Mouse (Mus musculus): ENCODE results near the gene Leng9. TPM values are rescaled to one million over a fixed set of nuclear protein-coding genes. Genes with fewer than 3 reads are reported as not detected.
A peak's percentile ranks its signal among the peaks of the same experiment; 100 is the strongest.

Leng9 gene
- polyA plus RNA-seq, 1 experiment, result 6.3 TPM

- DNase-seq (ENCODE audit: low spot score), result peak; percentile 21
These were observed 5.2 kb downstream of the Leng9 start for GRCm38 (mm10) chr7:4144766-4145551.

- peak; percentile 22 for DNase-seq (ENCODE audit: low spot score)
These were observed 6.1 kb downstream of the Leng9 start for GRCm38 (mm10) chr7:4144046-4144445.

GRCm38 (mm10) chr7:4143506-4143905 is 6.7 kb downstream of the Leng9 start:
- DNase-seq (ENCODE audit: low spot score), result peak; percentile 20

GRCm38 (mm10) chr7:4142796-4143445 is 7.3 kb downstream of the Leng9 start:
- no peak for DNase-seq (ENCODE audit: low spot score)

GRCm38 (mm10) chr7:4141648-4142325 is 8.4 kb downstream of the Leng9 start:
- no peak for DNase-seq (ENCODE audit: low spot score)

GRCm38 (mm10) chr7:4139391-4139790 is 10.8 kb downstream of the Leng9 start:
- DNase-seq (ENCODE audit: low spot score), result peak; percentile 21

GRCm38 (mm10) chr7:4138671-4139070 is 11.5 kb downstream of the Leng9 start:
- DNase-seq (ENCODE audit: low spot score), result no peak

GRCm38 (mm10) chr7:4138181-4138580 is 12.0 kb downstream of the Leng9 start:
- DNase-seq (ENCODE audit: low spot score), result no peak

GRCm38 (mm10) chr7:4137746-4138145 is 12.4 kb downstream of the Leng9 start:
- DNase-seq (ENCODE audit: low spot score), result no peak

- DNase-seq (ENCODE audit: low spot score), result peak; percentile 99
These were observed 13.2 kb downstream of the Leng9 start, which contains the start of gene Leng8 for GRCm38 (mm10) chr7:4136771-4137531. TSS of gene Leng8 (plus strand) at chr7:4137039.

GRCm38 (mm10) chr7:4136404-4136770 is 13.8 kb downstream of the Leng9 start:
- DNase-seq (ENCODE audit: low spot score), result peak; percentile 38

- no peak for DNase-seq (ENCODE audit: low spot score)
These were observed 15.3 kb downstream of the Leng9 start for GRCm38 (mm10) chr7:4134911-4135310.

GRCm38 (mm10) chr7:4132998-4133397 is 17.2 kb downstream of the Leng9 start:
- no peak for DNase-seq (ENCODE audit: low spot score)

- DNase-seq (ENCODE audit: low spot score), result no peak
These were observed 17.6 kb downstream of the Leng9 start for GRCm38 (mm10) chr7:4132581-4132980.

- no peak for DNase-seq (ENCODE audit: low spot score)
These were observed 18.2 kb downstream of the Leng9 start for GRCm38 (mm10) chr7:4131964-4132363.

- peak; percentile 50 for DNase-seq (ENCODE audit: low spot score)
These were observed 19.3 kb downstream of the Leng9 start for GRCm38 (mm10) chr7:4130686-4131452.

GRCm38 (mm10) chr7:4128860-4129259 is 21.3 kb downstream of the Leng9 start:
- DNase-seq (ENCODE audit: low spot score), result no peak

GRCm38 (mm10) chr7:4127894-4128293 is 22.3 kb downstream of the Leng9 start:
- DNase-seq (ENCODE audit: low spot score), result no peak

- no peak for DNase-seq (ENCODE audit: low spot score)
These were observed 23.0 kb downstream of the Leng9 start for GRCm38 (mm10) chr7:4126992-4127785.

GRCm38 (mm10) chr7:4125306-4125705 is 24.9 kb downstream of the Leng9 start:
- no peak for DNase-seq (ENCODE audit: low spot score)
